Mouse (Mus musculus) liver, embryonic 11.5 days (tissue): ENCODE results near the gene Arhgap10. TPM values are rescaled to one million over a fixed set of nuclear protein-coding genes. Genes with fewer than 3 reads are reported as not detected.

Experiments
- ATAC-seq: fragments of 200-750 bp; cut with Nextera tagmentation; replicated peaks from 2 replicates; pipeline ENCODE4 v1.8.0; 2017; ENCODE audit warnings: moderate number of reproducible peaks, mild to moderate bottlenecking, moderate TSS enrichment, moderate library complexity; ENCODE audit not compliant: low FRiP score
- DNase-seq: peaks from one replicate; pipeline ENCODE4 v3.0.0-alpha.2; 2017; ENCODE audit warnings: low spot score
- H3K27ac ChIP-seq: fragments of 300-500 bp; sonication (generic); 2 replicates; pipeline ENCODE4 v1.5.1; 2014; ENCODE audit warnings: mild to moderate bottlenecking, low read depth, low read length, control low read depth
- H3K27me3 ChIP-seq: fragments of 300-500 bp; sonication (generic); replicated peaks from 2 replicates; pipeline ENCODE4 v1.6.1; 2014; ENCODE audit warnings: low read length, mixed read lengths; ENCODE audit not compliant: control insufficient read depth, insufficient read depth
- H3K36me3 ChIP-seq: fragments of 300-500 bp; sonication (generic); 2 replicates; pipeline ENCODE4 v1.6.1; 2014; ENCODE audit warnings: mild to moderate bottlenecking, low read length, moderate library complexity, mixed read lengths; ENCODE audit not compliant: control insufficient read depth, insufficient read depth
- H3K4me1 ChIP-seq: fragments of 300-500 bp; sonication (generic); replicated peaks from 2 replicates; pipeline ENCODE4 v1.6.1; 2014; ENCODE audit warnings: low read length, mixed read lengths; ENCODE audit not compliant: control insufficient read depth, insufficient read depth
- H3K4me2 ChIP-seq: fragments of 300-500 bp; sonication (generic); 2 replicates; pipeline ENCODE4 v1.6.1; 2014; ENCODE audit warnings: mild to moderate bottlenecking, control low read depth, moderate library complexity
- H3K4me3 ChIP-seq: fragments of 300-500 bp; sonication (generic); 2 replicates; pipeline ENCODE4 v1.5.1; 2014; ENCODE audit warnings: low read depth, low read length, control low read depth
- H3K9ac ChIP-seq: fragments of 300-500 bp; sonication (generic); 2 replicates; pipeline ENCODE4 v1.6.1; 2014; ENCODE audit warnings: low read depth, low read length, control low read depth
- H3K9me3 ChIP-seq: fragments of 300-500 bp; sonication (generic); 2 replicates; pipeline ENCODE4 v1.6.1; 2016; ENCODE audit warnings: low read length, inconsistent platforms, mixed read lengths; ENCODE audit not compliant: control insufficient read depth
- WGBS: fragments of 180-500 bp; shearing (Covaris S2); extraction: QIAGEN DNeasy Blood & Tissue Kit; methylation state at CpG from one replicate; pipeline ENCODE4 v1.1.7; 2014; 5-methylcytosine and 5-hydroxymethylcytosine counted together
- polyA plus RNA-seq: library from polyadenylated mRNA; unstranded; fragments of >200 nt; fragmentation: Nextera tagmentation; extraction: Ambion mirVana; gene quantifications from 2 replicates; pipeline ENCODE4 v1.2.1, GENCODE M21; 2014

The Arhgap10 gene
- polyA plus RNA-seq, 1 experiment from 2014 or later: 20.2 TPM

DNA sequence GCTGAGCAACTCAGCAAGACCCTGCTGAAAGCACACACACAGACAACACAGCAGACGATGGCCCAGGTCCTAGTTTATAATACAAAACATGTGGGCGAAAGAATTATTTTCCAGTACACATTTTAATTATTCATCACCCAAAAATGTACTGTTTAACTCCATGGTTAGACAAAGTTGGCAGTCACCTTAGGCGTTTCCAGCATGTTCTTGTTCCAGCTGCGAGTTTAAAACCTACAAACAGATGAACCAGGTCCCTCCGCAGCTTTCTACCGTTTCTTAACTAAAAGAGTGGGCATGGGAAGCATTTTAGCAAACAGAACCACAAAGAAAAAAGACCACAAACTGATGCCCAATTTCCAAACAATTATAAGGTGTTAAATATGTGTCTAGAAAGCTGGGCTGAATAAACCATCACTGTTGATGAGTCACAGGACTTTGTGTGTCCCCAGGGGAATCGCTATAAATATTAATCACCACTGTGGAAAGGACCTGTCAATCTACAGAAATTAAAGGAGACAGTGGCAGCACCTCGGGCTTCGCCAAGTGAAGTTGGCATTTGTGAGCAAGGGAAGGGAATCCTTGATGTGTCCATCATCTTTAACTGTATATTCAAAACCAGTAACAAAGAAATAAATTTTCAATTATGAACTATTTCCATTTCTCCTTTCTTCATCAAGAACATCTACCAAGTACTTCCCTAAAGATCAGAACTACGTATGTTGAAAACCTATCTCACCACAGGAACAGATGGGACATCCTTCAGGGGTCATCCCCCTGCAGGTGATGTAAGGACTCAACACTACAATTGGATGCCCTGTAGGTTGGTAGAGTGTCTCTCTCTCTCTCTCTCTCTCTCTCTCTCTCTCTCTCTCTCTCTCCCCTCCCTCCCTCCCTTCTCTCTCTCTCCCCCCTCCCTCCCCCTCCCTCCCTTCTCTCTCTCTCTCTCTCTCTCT is 23.1 kb downstream of the Arhgap10 start:
- DNase-seq: no peak

GRCm38 (mm10) chr8:77492356-77493058 is 25.2 kb downstream of the Arhgap10 start:
- WGBS: 56% methylated on average over 5 of the region's 5 CpGs
- Histone ChIP-seq H3K36me3 (no peaks in the 10 kb centered on the region), H3K4me3 (no peak overlapping the region), H3K27ac (peak overlapping the region; percentile 71), H3K9ac (peak overlapping the region; percentile 26; the same call in 1 of the 2 replicates), H3K4me1 (peaks cover 65% of the 10 kb centered on the region), H3K9me3 (no peaks in the 10 kb centered on the region), H3K27me3 (no peaks in the 10 kb centered on the region), H3K4me2 (peak overlapping the region; percentile 45)
- ATAC-seq (no peak), DNase-seq (no peak)

More for the DNA sequence above, 23.1 kb downstream of the Arhgap10 start:
- H3K4me3 ChIP-seq: no peak overlapping the region
- no peak overlapping the region for H3K4me2 ChIP-seq
- no peaks in the 10 kb centered on the region for H3K27me3 ChIP-seq
- H3K9me3 ChIP-seq: no peaks in the 10 kb centered on the region
- no peaks in the 10 kb centered on the region for H3K36me3 ChIP-seq
- ATAC-seq: no peak
- no peak overlapping the region for H3K27ac ChIP-seq
- H3K4me1 ChIP-seq: peaks cover 49% of the 10 kb centered on the region
- H3K9ac ChIP-seq: no peak overlapping the region
- 88% methylated on average over 10 of the region's 10 CpGs for WGBS

DNA sequence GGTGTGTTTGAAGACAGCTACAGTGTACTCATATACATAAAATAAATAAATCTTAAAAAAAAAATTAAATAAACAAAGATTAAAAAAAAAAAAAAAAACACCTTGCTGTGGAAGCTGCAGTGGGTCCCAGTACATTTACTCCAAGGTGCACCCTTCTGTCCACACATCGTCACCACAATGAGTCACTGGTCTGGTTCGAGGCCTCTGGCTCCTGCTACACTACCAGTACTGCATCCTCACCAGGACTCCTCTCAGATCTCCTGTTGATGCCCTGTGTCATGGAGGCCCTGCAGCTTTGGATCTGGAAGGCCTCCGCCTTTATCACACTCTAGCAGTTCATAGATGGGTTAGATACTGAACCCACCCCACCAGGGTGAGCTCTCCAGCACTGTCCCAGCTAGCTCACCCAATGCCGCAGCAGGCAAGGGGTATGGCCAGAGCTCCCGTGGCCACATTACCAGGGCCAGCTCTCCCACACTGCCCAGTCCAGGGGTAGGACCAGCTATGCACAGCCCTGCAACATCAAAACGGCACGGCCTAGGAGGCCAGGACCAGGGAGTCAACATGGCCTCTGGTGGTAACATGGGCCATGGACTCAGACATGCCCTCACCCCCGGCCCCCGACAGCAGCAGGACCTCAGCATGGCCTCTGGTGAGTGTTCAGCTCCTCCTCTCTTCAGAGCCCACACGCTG is 26.4 kb downstream of the Arhgap10 start:
- Histone ChIP-seq H3K9me3 (no peaks in the 10 kb centered on the region), H3K9ac (0 out of 2 replicates have a peak overlapping the region, but pooled peaks have one; percentile 13), H3K27me3 (no peaks in the 10 kb centered on the region), H3K4me1 (peaks cover 64% of the 10 kb centered on the region), H3K27ac (peak overlapping the region; percentile 74), H3K4me2 (peak overlapping the region; percentile 45), H3K4me3 (0 out of 2 replicates have a peak overlapping the region, but pooled peaks have one; percentile 7), H3K36me3 (no peaks in the 10 kb centered on the region)
- DNase-seq (no peak), ATAC-seq (peak; percentile 90)
- 75% methylated on average over 10 of the region's 10 CpGs for WGBS

- Histone ChIP-seq H3K27ac (peak overlapping the region; percentile 47; the same call in 1 of the 2 replicates), H3K27me3 (no peaks in the 10 kb centered on the region), H3K9ac (no peak overlapping the region), H3K36me3 (no peaks in the 10 kb centered on the region), H3K9me3 (no peaks in the 10 kb centered on the region), H3K4me1 (peaks cover 68% of the 10 kb centered on the region), H3K4me3 (no peak overlapping the region), H3K4me2 (no peak overlapping the region)
- ATAC-seq (no peak), DNase-seq (no peak)
- 50% methylated on average over 4 of the region's 4 CpGs for WGBS
These were observed 27.5 kb downstream of the Arhgap10 start for GRCm38 (mm10) chr8:77490095-77490781.

DNA sequence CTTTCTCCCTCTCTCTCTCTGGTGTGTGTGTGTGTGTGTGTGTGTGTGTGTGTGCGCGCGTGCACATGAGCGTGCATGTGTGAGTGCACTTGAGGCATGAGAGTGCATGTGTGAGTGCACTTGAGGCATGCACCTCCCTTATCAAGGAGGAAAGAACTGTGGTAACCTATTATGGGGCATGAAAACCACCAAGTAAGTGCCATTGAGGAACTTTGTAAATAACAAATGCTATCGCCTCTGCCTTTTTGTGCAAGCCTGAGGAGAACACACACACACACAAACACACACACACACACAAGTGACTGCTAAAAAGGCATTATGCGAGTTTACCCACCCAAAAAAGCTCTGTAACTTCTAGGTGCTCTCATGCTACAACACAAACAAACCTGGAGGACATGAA is 28.5 kb downstream of the Arhgap10 start:
- H3K36me3 ChIP-seq: no peaks in the 10 kb centered on the region
- 89% methylated on average over 6 of the region's 6 CpGs for WGBS
- ATAC-seq (no peak), DNase-seq (no peak)
- H3K9ac ChIP-seq: no peak overlapping the region
- H3K27me3 ChIP-seq: no peaks in the 10 kb centered on the region
- H3K4me3 ChIP-seq: no peak overlapping the region
- H3K27ac ChIP-seq: no peak overlapping the region; the same call in 1 of the 2 replicates
- H3K9me3 ChIP-seq: no peaks in the 10 kb centered on the region
- peaks cover 76% of the 10 kb centered on the region for H3K4me1 ChIP-seq
- no peak overlapping the region for H3K4me2 ChIP-seq

- 42% methylated on average over 4 of the region's 4 CpGs for WGBS
- ATAC-seq: no peak
- no peak overlapping the region for H3K27ac ChIP-seq
These were observed 29.5 kb downstream of the Arhgap10 start for GRCm38 (mm10) chr8:77488215-77488606.

GRCm38 (mm10) chr8:77487590-77488214 is 30.1 kb downstream of the Arhgap10 start:
- Histone ChIP-seq H3K27me3 (no peaks in the 10 kb centered on the region), H3K4me3 (no peak overlapping the region), H3K9ac (no peak overlapping the region), H3K9me3 (no peaks in the 10 kb centered on the region), H3K27ac (peak overlapping the region; percentile 19; the same call in 1 of the 2 replicates), H3K4me1 (peaks cover 81% of the 10 kb centered on the region), H3K4me2 (no peak overlapping the region), H3K36me3 (no peaks in the 10 kb centered on the region)
- DNase-seq: no peak
- WGBS: 71% methylated on average over 10 of the region's 10 CpGs
- no peak for ATAC-seq

More at GRCm38 (mm10) chr8:77488215-77488606, 29.5 kb downstream of the Arhgap10 start:
- peaks cover 83% of the 10 kb centered on the region for H3K4me1 ChIP-seq
- H3K27me3 ChIP-seq: no peaks in the 10 kb centered on the region
- no peak overlapping the region for H3K9ac ChIP-seq
- H3K4me3 ChIP-seq: no peak overlapping the region
- no peaks in the 10 kb centered on the region for H3K36me3 ChIP-seq
- no peak overlapping the region for H3K4me2 ChIP-seq
- no peak for DNase-seq
- H3K9me3 ChIP-seq: no peaks in the 10 kb centered on the region
